8 mouse cellular contexts compared by ENCODE assay signal in genomic region chr3:52603244-52603704, GRCm38 (mm10).
DNase-seq lines count a peak whose midpoint lies in the region; ATAC-seq lines count a peak whose summit lies in the region.

No protein-coding gene starts in this region.

- peak; percentile 9 to 20 for DNase-seq in cerebellum, postnatal 25 days
- no peak for DNase-seq in cerebellum, postnatal 4 days (ENCODE audit: low spot score in 2 of 2)
- DNase-seq in embryo, embryonic 10.5 days (ENCODE audit: low spot score), result peak; percentile 22
- peak; percentile 52 for DNase-seq in heart, adult 8-10 months (ENCODE audit: low spot score)
- peak; percentile 78 for DNase-seq in lung, postnatal 10 days
- DNase-seq in thymus, postnatal 4 days, result no peak
- no peak for DNase-seq in spleen, adult 18-20 months

- ATAC-seq in megakaryocyte progenitor cell, adult 5-6 weeks (replicated peaks; ENCODE audit: poor library complexity), result no peak

Comparison
In these comparisons a context has a peak if more than half of its experiments do, and no peak if none do; other contexts are left out.
1. DNase-seq: peak in cerebellum, postnatal 25 days (2 of 2), embryo, embryonic 10.5 days (single experiment), heart, adult 8-10 months (single experiment) and lung, postnatal 10 days (single experiment); none in cerebellum, postnatal 4 days (0 of 2), thymus, postnatal 4 days (single experiment) and spleen, adult 18-20 months (0 of 2).